Mouse (Mus musculus): Measurements from ENCODE around the gene Ctnna3. TPM values are rescaled to one million over a fixed set of nuclear protein-coding genes. Genes with fewer than 3 reads are reported as not detected.
"Not testable (repeated sequence)": the region's sequence is repeated elsewhere in the genome, so short reads cannot be mapped to it uniquely, and the experiment has no call there.

Gene Ctnna3
- total RNA-seq, 2 experiments from 2014 or later: not detected

DNA sequence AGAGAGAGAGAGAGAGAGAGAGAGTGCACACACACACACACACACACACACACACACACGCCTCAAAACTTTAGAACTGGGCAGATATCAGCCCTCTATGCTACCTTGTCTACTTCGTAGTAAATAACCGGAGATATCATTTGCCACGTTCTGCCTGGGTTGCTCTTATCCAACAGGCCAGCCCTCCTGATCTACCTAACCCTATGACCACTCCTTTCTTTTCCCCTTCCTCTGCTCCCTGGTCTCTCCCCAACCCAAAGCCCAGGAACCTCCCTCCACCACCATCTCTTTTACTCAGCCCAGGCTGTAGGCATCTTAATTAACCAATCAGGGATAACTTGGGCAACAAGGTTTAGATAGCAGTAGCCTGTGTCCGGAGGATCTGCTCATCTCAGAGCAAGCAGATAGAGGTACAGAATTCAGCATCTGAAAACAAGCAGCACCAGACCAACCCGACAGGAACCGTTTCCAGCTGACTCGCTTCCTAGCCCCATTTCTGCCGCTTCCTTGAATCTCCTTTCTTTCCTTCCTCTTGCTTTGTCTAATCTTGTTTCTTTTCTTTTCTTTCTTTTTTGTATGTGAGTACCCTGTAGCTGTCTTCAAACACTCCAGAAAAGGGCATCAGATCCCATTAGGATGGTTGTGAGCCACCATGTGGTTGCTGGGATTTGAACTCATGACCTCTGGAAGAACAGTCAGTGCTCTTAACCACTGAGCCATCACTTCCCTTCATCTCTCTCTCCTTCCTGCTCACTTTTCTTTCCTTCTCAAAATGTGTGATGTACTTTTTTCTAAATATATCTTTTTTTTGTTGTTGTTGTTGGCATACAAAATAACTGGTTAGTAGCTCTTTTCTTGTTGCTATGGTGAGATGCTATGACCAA lies 6.1 kb upstream of the Ctnna3 start:
- ATAC-seq (ENCODE audit: poor library complexity, severe bottlenecking): no peak

DNA sequence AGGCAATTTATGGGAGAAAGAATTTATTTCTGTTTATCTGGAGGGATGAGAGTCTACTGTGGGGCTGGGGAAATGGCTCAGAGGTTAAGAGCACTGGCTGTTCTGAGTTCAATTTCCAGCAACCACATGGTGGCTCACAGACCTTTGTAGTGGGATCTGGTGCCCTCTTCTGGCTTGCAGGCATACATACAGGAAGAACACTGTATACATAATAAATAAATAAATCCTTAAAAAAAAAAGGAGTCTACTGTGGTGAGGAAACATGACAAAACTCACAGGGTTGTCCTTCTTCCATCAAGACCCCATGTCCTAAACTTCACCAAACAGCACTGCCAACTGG lies 5.5 kb upstream of the Ctnna3 start:
- ATAC-seq (ENCODE audit: poor library complexity, severe bottlenecking): peak; percentile 43

DNA sequence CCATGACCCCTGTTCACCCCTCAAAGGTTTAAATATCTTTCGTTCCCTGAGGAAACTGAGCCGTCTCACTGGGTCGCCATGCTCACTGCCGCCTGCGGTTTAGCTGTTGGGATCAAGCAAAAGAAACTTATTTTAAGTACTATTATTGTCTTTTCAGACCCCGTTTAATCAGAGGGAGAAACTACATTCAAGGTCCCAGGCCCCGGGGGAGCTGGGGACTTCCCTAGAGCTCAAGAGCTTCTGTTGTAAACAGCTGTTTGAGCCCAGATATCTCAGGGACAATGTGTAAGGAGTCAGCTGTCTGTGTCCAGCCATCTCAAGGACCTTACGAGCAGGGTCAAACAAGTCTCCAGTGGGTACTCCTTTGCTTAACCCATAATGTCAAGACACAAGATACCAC lies 2.8 kb upstream of the Ctnna3 start:
- ATAC-seq (ENCODE audit: poor library complexity, severe bottlenecking): no peak

DNA sequence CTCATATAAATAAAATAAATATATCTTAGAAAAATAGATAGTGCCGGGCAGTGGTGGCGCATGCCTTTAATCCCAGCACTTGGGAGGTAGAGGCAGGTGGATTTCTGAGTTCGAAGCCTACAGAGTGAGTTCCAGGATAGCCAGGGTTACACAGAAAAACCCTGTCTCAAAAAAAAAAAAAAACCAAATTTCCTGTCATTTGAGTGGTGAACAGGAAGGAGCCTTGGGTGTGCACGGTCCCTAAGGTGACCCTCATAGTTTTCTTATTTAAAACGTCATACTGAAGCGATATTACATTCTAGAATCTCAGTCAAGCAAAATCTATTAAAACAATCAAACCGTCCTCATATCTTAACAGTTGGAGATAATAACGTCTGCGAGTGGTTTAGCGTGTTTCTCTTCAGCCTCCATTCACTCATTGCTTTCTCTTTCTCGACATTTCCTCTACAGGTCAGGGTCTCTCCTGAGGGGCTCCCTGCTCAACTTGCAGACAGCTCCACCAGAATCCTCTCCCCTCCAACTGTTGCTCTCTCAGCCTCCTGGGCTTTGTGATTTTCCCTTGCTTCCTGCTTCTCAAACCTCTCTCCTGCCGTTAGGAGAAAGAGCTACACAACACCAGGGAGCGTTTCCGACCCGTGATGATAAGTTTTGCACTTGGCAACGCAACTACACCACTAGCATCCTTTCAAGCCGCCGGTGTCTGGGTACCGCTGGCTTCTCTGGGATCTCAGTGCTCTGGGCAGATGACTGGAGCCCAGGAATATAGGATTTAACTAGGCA lies 1.5 kb upstream of the Ctnna3 start:
- ATAC-seq (ENCODE audit: poor library complexity, severe bottlenecking): peak; percentile 14

DNA sequence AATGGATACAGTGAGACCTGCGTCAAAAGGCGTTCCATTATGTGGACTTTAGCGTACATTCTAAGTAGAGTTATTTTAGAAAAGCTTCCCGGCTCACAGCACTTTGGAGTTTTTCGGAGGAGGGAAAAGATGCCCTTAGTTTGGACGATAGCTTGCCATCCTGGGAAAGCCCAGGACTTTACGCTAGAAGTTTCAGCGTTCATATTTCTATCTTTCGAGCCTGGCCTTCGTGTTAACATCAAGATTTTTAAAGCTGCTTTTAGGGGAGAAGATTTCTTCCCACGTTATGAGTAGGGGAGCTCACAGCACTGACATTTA lies 916 bp upstream of the Ctnna3 start:
- 0 out of 2 replicates have a peak, but pooled peaks have one; percentile 1 for ATAC-seq (ENCODE audit: poor library complexity, severe bottlenecking)

DNA sequence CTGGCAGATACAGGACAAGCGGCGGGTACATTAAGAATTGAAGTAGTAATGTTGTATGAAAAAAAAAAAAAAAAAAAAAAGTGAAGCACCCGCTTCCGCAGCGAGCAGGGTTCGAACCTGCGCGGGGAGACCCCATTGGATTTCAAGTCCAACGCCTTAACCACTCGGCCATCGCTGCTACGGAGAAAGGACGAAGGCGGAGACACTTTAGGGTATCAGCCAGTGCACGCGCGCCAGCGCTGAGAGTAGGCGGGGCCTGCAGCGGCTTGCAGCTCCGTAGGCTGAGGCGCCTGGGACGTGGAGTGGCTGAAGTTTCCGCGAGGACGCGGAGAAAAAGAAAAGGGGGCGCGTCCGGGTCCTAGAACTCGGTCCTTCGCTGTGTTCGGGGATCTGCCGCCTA lies 518 bp upstream of the Ctnna3 start:
- peak; percentile 88 for ATAC-seq (ENCODE audit: poor library complexity, severe bottlenecking)

DNA sequence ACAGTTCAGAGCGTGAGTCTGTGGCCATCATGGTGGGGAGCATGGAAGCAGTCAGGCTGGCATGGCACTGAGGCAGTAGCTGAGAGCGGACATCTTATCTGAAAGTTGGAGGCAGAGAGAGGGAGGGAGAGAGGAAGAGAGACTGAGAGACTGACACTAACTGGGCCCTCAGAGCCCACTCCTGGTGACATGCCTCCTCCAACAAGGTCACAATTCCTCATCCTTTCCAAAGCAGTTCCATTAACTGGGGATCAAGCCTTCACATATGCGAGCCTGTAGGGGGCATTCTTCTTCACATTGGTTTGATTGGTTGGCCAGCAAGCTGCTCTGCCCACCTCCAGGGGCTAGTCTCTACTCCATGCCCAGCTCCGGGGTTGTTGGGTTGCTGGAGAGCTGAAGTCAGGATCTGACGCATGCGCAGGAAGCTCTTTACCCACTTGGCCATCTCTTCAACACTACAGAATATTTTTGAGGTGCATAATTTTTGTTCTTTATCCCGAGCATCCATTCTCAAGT lies 1.4 kb downstream of the Ctnna3 start:
- ATAC-seq (ENCODE audit: poor library complexity, severe bottlenecking): no peak

DNA sequence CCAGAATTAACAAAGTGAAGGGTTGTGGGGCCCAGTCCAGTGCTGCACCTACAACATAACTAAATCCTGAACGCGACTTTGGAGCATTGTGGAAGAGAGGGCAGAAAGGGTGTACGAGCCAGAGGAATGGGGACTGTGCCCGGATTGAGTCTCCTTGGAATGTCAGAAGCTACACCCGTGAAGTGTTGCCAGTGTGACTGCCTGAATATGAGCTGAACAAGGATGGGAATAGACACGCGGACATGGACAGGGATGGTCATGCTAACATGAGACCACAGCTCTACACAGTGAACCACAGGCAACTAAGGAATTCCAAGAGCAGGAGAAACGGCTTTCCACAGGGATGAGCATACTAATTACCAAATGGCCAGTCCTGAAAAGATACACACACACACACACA lies 2.2 kb downstream of the Ctnna3 start:
- no peak for ATAC-seq (ENCODE audit: poor library complexity, severe bottlenecking)

DNA sequence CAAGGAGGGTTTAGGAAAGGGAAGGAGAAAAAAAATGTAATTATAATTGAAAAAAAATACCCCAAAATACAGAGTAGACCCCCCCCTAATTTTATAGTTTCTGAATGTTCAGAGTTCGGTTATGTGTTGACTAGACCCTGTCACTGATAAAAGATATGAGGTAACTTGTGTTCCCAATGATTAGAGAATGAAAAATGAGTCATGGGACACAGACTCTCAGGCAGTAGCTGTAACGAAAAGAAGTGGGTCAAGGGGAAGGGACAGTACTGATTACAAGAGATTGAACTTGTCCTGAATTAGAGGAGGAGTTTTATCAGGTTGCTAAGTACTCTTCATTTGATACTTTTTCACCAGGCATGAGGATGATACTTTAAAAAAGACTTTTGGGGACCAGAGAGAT lies 3.0 kb downstream of the Ctnna3 start:
- no peak for ATAC-seq (ENCODE audit: poor library complexity, severe bottlenecking)

DNA sequence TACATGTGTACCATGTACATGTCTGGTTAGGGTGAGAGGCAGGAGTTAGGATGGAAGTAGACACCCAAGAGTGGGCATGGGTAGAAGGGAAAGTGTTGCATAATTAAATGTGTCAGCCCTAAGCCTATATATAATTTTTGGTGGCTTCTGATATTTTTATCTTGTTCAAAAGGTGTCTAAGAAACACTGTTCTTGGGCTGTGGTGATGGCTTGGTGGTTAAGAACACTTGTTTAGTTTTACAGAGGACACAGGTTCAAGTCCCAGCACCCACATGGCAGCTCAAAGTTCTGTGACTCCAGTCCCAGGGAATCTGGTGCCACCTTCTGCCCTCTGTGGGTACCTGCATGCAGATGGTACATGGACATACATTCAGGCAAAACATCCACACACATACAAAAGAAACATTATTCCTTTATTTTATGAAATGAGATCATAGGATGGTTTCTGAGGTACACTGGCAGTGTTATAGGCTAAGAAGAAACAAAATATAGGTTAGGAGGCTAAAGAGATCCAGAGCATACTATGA lies 8.9 kb downstream of the Ctnna3 start:
- no peak for ATAC-seq (ENCODE audit: poor library complexity, severe bottlenecking)

DNA sequence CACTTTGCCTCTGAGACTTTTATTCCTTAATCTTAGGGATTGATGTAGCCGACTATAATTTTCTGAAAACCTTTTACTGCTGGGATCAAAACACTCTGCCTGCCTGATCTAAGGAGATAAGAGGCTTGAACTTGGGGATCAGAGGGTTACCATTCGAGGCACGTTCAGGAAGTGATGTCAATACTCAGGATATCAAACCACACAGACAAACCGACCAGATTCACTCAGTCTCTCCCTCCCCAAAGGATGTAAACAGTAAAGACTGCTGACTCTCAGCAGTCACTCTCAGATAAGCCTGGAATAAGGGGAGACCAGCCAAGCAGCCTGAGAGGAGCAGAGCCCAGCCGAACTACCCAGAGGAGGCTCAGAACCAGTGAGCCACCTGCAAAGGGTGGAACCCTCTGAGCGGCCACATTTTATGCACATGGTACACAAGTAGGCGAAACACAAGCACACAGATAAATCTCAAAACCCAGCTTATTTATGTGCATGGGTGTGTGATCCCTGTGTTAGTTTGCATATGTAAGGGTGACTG lies 9.9 kb downstream of the Ctnna3 start:
- ATAC-seq (ENCODE audit: poor library complexity, severe bottlenecking): no peak

DNA sequence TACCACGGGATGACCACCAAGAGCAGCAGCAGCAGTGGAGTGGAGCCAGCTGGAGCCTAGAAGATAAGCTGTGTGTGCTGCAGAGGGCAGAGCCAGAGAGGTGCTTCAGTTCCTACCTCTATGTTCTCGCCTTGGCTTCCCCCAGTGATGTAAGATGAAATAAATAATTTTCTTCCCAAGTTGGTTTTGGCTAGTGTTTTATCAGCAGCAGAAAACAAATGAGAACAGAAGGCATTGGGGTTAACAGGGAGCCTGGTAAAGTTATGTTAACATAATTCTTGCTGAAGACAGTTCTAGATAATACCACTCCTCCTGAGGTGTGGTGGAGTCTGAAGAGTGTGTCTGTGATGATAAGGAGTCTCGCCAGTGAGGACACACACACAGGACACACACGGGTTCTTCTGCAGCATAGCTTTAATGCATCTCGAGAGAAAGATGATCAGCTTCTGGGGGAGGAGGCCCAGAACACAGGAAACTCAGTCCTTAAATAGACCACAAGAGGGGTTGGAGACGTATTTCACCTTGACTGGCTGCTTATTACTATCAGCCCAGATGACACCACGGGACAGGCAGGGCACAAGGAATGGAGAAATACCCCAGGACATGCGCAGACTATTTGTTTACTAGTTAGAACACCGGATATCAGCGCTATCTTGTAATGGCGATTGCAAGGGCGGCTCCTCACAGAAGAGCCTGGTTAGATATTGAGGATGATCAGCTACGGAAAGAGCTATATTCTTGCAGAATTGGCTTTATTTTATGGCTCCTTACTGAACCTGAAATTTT lies 14.9 kb downstream of the Ctnna3 start:
- ATAC-seq (ENCODE audit: poor library complexity, severe bottlenecking): not testable (repeated sequence)

DNA sequence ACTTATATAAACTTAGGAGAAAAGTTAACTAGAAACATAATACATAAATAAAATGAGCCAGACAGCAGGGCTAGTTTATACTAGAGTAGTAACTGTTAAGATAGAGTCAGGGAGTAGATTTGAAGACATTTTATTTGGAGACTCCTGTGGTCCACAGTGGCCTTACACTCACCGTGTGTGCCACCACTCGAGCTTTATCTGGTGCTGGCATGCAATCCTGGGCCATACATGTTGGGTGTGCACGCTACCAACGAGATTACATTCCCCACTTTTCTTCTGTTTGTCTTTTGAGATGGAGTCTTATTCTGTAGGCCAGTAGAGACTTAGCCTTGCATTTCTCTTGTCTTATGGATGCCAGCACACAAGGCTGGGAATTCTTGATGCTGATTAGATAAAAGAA lies 24.0 kb downstream of the Ctnna3 start:
- ATAC-seq (ENCODE audit: poor library complexity, severe bottlenecking): no peak

DNA sequence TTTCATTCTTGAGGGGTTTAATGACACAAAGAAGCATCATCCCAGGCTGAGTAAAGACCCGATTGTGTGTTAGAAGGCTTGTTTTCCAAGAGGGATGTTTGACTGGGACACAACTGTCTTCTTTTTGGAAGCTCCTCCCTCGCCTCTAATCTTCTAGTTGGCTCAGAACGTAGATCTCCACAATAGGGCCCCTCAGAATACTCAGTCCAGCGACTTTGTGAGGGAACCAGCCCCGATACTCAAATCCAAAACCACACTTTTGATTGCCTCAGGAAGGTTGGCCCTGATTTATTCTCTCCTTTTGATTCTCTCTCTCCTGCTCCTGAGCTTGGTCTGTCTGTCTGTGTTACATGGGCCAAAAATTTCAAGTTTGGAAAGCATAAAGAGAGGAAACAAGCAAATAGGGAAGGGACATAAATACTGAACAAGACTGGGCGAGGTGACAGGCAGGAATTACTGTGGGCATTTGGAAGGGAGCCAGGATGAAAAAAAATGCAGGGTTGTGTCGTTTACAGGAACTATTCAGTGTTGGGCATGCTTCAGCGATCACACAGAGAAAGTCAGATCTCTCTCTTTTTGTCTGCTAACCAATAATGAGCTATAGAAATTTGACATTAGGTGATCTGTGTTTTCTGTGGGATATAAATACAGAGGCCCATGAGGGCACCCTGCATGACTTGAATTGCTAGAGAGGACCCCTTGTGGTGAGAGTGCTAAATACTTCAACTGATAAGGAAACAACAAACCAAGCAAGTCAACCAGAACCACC lies 25.4 kb downstream of the Ctnna3 start:
- ATAC-seq (ENCODE audit: poor library complexity, severe bottlenecking): no peak

DNA sequence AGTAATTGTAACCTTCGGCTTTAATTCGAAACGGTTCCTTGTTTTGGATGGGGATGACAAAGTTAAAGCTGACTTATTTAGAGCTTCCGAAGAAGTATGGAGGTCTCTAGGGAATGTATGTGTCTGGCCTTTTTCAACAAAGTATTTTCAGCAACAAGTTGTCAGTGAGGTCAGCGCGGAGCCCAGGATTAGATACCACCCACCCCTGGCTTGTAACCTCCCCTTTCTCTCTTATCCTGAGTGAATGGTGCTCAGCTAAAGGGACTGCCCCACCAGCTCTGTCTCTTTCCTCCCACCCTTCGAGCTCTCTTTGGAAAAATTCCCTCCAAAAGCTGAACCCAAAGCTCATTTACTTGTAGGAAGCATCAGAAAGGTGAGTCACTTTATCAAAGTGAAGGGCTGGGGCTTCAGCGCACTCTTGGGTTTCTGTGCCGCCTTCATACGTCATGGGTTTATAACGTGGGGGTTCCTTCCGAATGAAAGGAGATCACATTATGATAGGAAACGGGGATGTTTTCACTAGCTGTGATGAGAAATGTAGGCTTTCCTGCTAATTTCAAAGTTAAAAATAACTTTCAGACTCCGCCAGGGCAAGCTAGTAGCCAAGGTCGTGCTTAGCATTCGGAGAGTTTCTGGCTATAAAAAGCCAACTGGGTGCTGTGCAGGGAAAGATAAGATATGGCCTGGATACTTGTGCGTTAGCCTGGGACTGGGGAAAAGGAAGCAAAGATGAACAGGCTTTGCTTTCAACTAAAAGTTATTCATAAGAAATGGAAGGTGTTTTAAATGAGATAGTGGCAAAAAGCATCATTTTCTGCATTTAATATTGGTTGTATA lies 27.6 kb downstream of the Ctnna3 start:
- no peak for ATAC-seq (ENCODE audit: poor library complexity, severe bottlenecking)

DNA sequence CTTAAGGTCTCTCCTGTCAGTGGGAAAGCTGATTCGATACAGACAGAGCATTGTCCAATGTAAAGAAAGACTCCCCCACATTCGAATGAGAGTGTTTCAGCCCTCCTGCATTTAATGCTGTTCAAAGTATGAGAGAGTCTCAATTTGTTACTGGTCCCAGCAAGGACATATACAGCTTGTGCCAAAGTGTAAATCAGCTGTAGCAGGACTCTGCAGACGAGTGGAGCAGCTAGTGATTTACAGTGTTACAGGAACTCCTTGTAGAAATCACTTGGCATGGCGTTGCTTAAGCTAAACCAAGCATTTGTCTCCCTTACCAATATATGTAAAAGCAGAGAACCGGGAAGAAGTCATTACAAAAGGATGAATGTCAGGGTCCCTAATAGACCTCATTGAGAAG lies 31.0 kb downstream of the Ctnna3 start:
- ATAC-seq (ENCODE audit: poor library complexity, severe bottlenecking): no peak

DNA sequence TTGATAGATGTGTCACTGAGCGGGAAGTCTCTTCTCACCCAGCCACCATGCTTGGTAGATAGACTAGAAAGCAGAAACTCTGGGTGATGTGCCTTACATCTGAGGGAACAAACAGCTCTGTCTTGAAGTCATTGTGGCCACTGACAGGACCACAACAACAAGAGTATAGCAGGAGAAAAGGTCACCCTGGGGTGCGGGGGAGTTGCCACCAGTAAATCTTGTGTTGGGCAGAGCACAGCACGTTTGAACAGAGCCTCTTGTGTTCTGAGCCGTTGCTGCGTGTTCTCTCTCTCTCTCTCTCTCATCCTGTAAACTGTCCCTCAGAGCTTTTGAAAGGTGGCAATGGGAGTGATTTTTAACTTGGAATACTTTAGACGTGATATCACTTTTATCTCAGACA lies 42.6 kb downstream of the Ctnna3 start:
- ATAC-seq (ENCODE audit: poor library complexity, severe bottlenecking): no peak

DNA sequence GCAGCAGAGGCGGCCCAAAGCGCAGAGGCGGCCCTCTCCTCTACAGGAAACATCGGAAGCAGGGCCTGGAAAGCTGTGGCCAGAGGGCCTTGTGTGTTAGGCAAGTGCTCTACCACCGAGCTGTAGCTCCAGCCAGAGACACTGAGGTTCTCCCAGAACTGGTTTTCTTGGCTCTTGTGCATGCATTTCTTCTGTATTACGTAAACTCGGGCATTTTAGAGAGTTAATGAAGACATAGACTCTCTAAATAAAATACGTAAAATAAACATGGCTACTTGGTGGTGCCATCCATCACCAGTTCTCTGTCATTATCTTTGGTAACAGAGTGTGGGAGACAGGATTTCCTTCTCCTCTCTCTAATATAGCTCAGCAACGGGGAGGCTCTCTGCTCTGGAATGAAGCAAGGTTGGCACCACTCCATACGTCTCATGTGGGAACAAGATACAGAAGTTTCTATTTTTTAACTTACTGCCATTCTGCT lies 46.3 kb downstream of the Ctnna3 start:
- no peak for ATAC-seq (ENCODE audit: poor library complexity, severe bottlenecking)

DNA sequence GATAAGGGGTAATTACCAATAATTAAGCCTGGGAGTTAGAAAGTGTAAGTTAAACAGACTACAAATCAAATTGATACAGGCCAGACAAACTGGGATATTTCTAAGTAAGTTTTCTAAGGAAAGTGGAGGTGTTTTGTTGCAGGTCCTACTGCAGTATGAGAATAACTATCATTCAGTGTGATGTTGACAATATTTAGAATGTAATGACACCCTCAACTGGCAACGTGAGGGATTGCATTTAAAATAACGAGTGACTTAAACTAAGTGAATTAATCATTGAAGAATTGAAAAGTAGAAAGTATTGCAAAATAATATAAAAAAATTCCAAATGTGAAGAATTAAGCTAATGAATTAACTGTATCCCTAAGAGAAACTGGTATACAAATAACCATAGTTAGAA lies 49.0 kb downstream of the Ctnna3 start:
- no peak for ATAC-seq (ENCODE audit: poor library complexity, severe bottlenecking)

Data from megakaryocyte, adult 5-6 weeks (primary cell).